Mouse (Mus musculus) ES-Bruce4 (cell line): ENCODE results near the gene Igfbp1.

Source experiments
- CTCF ChIP-seq: IDR thresholded peaks from one replicate; pipeline ENCODE4 v1.8.1; 2011; ENCODE audit warnings: low read depth, low read length
- POLR2A ChIP-seq: IDR thresholded peaks from one replicate; pipeline ENCODE4 v1.8.1; 2011; ENCODE audit warnings: low read length; ENCODE audit not compliant: insufficient read depth

GRCm38 (mm10) chr11:7195312-7195685, 2.3 kb upstream of the Igfbp1 start:
- TF ChIP-seq POLR2A: no peak
- TF ChIP-seq CTCF: no peak
